Mouse (Mus musculus): ENCODE measurements around the gene Crk.
A peak's percentile ranks its signal among the peaks of the same experiment; 100 is the strongest.

Crk gene

DNA sequence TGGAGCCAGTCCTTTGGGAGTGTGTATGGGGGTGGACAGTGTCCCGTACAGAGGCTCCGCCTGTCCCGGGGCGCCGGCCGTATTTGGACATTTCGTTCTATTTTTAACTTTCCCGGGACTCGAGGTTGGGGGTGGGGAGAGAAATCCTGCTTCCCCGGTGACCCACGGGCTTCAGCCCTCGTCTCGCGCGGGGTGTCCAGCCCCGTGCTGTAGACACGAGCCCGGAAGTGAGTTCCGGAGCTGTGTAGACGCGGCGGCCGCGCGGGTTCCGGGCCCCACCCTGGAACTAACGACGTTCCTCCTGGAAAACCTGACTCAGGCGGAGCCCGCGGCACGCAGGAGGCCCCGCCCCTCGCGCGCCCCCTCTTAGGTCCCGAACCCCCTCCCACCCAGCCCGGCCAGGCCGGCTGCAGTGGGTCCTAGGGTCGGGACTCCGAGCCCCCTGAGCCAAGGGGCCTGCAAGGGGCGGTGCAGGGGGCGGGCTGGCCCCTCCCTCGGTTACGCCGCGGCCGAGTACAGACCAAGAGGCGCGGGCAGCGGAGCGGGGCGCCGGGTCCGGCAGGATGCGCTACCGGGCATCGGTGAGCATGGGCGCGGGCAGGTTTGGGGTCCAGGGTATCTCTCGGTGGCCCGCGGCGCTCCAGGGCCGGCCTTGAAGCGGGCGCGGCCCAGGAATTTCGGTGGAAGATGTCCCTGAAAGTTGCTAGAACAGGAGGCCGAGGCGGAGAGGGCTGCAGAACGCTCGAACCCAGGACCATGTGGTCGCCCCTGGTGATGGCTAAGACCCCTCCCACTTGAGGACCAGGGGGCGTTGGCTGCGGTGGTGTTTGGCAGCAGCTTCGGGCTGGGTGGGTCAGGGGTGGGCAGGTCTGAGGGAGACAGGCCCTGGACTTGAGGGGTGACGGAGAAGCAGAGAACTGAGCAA, 23.2 kb upstream of the Crk start:
- peak; percentile 89 for DNase-seq

DNA sequence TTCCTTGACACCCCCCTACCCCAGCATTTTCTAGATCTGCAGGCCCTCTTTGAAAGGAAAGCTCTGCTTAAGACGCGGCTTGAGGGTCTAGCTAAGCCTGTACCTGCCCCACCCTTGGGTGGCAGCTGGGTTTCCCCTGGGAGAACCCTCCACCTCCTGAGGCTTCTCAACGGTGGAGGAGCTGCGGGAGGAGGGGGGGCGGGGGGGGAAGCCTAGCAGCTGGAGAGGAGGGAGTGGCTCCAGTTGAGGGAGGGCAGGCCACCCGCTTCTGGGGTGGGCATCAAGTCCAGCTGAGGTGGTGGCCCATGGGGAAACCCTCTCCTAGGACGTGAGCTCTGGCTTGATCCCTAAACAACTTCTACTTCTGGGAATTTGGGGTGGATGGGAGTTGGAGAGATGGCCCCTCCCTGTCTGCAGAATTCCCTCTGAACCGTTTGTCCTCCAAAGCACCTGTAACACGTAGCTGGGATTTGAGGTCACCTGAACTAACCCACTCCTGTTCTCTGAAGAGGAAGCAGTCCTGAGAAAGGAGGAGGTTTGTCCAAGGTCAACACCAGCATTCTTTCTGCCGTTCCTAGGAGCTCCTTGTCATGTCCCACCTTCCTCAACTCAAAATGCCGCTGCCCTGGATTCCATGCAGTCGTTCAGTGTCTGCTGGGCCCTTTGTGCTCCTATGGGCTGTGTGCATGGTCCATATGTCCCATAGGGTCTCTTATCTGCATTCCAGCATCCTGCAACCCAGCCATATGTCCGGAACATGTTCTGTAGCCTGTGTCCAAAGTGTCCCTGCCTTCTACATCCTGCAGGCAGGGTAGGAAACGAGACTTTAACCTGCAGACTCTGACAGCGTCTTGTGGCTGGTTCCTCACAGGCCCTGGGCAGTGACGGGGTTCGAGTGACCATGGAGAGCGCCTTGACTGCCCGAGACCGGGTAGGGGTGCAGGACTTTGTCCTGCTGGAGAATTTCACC, 22.2 kb upstream of the Crk start:
- DNase-seq: peak; percentile 24

DNA sequence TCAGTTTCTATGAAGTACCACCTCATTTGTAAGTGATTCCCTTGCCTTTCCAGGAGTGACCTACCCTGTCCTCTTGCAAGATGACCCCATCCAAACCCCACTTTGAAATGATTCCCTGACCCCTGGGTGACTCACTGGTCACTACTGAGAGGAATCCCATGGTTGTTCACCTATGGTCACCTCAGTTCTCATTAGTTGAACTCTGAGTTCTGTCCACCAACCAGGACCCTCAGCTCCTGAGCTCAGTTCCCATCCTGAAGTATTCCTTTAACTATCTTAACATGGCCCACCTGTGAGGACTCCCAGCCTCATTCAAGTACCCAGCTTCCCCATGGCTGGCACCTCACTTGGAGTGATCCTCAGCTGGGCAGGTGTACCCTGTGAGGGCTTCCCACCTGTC, 21.2 kb upstream of the Crk start:
- DNase-seq: no peak

DNA sequence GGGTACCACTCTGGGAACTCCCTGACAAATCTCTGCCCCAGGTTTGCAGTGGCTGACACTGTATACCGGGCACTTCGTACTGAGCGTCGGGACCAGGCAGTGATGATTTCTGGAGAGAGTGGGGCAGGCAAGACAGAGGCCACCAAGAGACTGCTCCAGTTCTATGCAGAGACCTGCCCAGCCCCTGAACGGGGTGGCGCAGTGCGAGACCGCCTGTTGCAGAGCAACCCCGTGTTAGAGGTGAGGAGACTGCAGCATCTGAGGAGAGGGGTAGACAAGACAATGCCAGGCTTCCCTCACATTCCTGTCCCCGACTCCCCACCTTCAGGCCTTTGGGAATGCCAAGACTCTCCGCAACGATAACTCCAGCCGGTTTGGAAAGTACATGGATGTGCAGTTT, 20.7 kb upstream of the Crk start:
- DNase-seq: no peak

DNA sequence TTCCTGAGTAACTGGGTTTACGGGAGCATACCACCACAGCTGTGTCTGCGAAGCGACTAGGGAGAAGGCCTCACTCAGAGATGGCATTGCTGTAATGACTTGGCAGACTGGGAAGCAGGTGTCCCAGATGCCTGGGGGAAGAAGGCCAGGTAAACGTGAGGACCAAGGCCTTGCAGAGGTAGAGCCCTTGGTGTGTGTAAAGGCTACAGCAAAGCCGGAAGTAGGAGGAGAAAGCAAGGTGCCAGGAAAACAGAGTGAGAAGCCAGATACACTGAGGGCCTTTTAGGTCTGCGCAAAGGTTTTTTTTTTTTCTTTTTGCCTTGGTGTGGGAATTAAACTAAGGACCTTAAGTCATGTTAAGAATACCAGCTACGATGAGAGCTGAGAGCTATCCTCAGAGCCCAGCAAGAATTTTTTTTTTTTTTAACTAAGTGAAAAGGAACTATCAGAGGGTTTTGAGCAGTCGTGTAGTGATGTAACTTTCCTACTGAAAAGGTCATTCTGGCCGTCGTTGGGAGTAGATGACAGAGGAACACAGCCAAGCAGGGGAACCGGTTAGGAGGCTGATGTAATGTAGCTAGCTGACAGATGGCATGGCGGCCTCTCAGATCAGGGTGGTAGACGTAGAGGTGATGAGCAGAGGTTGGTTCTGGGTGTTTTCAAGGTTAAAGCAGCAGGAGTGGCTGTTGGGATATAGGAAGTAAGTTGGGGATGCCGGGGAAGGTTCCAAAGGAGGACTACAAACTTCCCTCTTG, 19.9 kb upstream of the Crk start:
- DNase-seq: no peak

DNA sequence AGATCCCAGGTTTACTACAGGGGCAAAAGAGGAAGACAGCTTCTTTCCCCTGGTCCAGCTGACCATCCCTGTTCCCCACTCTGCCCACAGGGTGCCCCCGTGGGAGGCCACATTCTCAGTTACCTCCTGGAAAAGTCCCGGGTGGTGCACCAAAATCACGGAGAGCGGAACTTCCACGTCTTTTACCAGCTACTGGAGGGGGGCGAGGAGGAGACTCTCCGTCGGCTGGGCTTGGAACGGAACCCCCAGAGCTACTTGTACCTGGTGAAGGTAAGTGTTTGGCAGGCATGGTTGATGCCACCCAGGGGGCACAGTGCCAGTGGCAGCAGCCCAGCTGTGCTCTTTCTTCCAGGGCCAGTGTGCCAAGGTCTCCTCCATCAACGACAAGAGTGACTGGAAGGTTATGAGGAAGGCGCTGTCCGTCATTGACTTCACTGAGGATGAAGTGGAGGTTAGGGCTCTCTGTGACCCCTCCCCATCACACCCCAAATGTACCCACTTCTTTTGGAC, 18.9 kb upstream of the Crk start:
- no peak for DNase-seq

DNA sequence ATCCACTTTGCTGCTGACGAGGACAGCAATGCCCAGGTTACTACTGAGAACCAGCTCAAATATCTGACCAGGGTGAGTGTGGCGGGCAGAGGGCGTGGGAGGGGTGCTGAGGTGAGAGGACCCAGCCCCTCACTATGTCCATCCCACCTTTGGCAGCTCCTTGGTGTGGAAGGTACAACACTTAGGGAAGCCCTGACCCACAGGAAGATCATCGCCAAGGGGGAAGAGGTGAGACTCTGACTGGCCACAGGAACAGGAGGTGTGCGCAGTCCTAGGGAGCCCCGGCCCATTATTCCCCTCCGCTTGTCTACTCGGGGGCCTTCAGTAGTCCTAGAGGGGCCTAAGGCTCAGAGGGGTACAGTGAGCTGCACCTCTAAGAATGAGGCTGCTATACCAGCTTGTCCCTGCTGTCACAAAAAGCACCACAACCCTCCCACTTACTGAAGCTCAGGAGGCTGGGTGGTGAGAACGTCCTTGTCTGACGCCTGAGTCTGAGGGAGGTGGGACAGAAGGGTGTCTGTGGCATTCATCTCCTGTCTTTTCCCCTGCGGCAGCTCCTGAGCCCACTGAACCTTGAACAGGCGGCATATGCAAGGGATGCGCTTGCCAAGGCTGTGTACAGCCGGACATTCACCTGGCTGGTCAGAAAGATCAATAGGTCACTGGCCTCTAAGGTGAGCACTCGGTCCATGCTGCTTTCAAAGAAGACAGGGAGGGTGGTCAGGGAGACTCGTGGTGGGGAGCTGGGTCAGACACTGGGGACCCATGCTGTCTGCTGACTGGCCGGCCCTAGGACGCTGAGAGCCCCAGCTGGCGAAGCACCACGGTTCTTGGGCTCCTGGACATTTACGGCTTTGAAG, 17.9 kb upstream of the Crk start:
- no peak for DNase-seq

DNA sequence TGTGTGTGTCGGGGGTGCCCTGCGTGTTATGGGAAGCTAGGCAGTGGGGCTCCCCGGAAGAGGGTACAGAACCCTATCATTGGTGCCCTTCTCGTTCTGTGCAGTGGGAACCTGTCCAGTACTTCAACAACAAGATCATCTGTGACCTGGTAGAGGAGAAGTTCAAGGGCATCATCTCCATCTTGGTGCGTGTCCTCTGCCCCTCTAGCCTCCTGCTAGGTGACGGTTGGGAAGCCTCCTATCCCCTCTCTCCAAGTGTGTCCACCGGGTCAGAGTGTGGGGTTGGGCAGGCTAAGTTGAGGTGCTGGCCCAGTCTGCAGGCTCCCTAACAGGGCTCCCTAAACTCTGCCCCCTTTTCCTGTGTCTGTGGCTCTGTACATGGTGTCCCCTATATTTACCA, 16.9 kb upstream of the Crk start:
- DNase-seq: no peak

DNA sequence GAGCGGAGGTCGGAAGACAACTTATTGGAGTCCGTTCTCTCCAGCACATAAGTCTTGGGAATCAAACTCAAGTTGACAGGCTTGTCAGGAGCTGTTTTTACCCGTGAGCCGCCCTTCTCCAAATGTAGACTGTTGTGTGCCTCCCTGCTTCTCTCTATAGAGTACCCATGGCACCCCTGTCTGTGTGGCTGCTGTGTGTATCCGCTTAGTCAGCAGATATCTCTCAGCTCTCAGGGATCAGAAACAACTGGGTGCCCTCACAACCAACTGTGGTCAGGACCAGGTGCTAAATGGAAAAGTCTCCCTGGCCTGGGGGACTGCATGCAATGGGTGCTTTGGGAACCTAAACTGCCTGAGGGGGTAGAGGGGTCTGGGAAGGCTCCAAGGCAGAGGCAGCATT, 12.8 kb upstream of the Crk start:
- no peak for DNase-seq

DNA sequence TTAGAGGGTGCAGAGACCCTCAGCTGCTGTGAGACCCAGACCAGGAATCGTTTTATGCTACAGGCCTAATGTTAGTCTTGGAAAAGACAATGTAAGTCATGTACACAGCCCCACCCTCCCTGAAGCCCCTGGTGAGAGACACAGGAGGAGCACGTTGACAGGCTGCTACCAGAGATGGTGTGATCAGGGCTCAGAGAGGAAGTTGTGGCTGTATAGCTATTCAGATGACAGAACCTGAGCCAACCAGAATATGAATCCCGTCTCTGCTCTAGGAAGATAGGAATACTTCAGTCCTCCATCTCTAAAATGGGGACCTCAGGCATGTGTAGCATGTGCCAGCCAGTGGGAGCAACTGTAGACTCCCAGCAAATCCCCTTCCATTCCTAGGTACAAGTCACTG, 10.4 kb upstream of the Crk start:
- no peak for DNase-seq

DNA sequence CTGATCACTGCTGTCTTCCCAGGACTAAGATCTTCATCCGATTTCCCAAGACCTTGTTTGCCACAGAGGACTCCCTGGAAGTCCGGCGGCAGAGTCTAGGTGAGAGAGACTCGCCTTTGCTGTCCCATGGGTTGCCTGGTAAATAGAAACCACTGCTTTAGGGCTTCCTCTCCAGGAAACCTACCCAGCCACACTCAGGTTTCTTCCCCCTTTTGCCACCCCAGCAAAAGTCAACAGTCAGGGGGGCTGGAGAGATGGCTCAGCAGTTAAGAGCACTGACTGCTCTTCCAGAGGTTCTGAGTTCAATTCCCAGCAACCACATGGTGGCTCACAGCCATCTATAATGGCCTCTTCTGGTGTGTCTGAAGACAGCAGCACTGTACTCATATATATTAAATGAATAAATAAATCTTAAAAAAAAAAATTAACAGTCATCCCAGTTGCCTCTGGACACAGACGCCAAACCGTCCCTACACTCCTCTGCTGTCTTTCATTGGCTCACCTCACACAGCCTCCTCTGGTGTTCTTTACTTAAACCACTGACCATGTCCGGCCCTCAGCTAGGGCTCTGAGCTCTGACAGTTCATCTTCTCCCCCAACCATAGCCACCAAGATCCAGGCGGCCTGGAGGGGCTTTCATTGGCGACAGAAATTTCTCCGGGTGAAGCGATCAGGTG, 9.7 kb upstream of the Crk start:
- no peak for DNase-seq

DNA sequence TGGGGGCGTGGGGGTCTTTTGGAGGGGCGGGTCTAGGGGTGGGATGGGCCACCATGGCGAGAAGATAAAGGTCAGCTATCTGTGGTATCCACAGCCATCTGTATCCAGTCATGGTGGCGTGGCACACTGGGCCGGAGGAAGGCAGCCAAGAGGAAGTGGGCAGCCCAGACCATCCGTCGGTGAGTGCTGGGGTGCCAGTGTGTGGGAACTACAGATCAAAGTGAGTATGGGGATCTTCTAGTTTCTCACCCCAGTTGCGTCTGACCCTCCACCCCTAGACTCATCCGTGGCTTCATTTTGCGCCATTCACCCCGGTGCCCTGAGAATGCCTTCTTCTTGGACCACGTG, 9.2 kb upstream of the Crk start:
- no peak for DNase-seq

DNA sequence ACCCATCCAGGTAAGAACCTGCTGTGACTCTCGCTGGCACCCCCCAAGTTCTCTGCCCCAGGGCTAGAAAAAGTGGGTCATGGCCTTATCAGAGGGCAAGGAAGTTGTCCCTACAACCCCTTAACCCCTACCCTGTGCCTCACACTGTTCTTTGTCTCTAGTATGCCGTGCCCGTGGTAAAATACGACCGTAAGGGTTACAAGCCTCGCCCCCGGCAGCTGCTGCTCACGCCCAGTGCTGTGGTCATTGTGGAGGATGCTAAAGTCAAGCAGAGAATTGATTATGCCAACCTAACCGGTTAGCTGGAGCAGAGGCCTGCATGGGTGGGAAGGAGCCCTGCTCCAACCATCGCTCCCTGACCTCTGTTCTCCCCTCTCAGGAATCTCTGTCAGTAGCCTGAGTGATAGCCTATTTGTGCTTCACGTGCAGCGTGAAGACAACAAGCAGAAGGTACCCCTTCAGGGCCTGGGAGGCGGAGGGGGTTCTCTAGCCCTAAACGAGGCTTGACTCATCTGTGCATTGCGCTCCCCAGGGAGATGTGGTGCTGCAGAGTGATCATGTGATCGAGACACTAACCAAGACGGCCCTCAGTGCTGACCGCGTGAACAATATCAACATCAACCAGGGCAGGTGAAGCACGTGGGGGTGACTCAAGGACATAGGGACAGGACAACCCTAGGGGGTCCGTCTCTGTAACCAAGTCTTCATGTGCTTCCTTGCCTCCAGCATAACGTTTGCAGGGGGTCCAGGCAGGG, 7.5 kb upstream of the Crk start:
- DNase-seq: no peak

DNA sequence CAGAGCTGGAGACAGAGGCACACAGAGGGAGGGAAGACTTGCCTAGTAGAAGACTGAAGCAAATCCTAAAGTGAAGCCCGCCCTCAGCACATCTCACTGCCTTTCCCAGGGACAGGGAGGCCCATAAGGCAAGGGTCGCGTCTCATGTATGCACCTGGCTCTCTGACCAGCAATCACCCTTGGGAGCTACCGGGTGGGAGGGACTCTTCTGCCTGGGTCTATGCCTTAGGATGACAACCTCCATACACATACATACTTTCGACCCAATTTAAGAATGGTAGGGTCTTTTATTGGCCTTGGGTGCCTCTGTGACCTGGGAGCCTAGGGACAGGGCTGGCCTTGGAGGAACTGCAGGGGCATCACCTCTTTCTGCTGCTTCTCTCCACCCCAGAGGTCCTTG, 5.6 kb upstream of the Crk start:
- no peak for DNase-seq

DNA sequence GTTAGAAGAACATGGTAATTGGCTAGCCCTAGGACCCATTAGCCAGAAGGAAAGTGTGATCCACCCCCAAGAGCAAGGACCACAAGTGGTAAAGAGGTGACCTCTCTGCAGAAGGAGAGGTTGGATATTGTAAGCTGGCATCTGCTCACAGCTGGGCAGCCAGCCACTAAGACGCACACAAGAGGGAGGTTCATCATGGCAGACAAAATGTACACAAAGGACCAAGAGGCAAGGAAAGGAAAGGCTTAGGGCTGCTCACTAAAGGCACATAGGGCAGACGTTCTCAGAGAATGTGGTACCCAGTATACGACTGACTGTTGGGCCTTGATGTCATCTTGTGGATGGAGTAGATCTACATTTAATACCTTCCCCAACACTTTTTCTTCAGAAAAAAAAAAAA, 4.2 kb upstream of the Crk start:
- DNase-seq: no peak

DNA sequence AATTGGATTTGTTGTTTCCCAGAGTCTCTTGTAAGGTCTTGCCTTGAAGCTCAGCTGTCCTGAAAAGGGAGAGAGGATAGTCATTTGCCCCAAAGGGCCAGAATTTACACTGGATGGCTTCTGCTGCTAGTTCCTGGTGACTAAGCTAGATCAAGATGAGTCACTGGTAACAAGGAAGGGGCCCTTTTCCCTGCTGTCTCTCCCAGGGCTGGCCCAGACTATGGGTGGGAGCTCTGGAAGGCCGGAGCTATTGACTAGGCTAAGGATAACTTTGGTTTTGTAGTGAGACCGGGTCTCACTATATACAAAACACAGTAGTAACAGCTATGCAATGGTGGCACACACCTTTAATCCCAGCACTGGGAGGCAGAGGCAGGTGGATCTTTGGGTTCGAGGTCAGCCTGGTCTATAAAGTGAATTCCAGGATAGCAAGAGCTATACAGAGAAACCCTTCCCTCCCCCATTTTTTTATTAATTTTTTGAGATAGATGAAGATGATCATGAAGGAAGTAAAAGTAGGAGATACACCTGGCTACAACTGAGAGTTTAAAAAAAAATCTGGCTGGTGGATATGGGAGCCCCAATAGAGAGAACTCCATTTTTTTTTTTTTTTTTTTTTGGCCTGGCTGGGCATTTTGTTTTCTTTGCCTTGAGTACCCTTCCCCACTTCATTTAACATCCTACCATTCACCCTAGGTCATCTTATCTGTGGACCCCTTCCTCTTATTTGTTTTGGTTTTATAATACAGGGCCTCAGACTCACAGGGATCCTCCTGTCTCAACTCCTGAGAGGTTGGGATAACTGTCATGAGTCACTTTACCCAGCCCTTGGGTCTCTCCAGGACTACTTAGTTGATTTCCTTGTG, 945 bp upstream of the Crk start:
- DNase-seq: no peak

DNA sequence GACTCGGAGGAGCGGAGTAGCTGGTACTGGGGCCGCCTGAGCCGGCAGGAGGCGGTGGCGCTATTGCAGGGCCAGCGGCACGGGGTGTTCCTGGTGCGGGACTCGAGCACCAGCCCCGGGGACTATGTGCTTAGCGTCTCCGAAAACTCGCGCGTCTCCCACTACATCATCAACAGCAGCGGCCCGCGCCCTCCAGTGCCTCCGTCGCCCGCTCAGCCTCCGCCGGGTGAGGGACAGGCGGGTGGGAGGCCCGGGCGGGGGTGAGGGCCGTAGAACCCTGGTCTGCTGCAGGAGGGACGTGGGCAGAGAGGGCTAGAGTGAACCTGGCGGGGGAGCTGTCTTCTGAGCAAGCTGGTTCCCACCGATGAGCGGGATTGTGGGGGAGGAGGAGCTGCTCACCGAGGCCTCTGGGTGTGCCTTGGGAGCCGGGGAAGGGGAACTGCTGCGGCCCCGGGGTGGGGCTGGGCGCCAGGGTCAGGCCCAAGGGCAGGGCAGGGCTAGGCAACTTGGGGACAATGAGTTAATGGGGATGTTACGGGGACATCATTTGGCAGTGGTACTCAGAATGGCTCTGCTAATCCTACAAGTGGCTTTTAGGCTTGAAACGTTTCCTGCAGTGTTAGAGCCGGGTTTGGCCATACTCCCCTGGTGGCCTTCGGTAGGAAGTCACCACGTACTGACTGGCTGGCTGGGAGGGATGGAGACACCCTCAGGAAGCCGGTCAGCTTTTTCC, 546 bp downstream of the Crk start:
- DNase-seq: peak; percentile 76

DNA sequence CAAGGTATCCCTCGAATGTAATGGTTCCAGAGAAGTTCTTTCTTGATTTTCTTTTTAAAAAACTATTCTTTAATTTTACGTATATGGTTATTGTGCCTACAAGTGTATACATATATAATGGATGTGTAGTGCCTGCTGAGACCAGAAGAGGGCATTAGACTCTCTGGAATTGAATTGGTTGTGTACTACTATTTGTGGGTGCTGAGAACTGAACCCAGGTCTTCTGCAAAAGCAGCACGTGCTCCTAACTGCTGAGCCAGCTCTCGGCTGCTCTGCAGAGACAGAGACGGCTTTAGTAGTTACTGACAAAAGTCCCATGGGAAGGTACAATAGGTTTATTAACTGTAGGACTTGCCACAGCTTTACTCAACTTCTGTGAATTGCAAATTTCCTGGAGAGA, 5.4 kb downstream of the Crk start:
- no peak for DNase-seq

DNA sequence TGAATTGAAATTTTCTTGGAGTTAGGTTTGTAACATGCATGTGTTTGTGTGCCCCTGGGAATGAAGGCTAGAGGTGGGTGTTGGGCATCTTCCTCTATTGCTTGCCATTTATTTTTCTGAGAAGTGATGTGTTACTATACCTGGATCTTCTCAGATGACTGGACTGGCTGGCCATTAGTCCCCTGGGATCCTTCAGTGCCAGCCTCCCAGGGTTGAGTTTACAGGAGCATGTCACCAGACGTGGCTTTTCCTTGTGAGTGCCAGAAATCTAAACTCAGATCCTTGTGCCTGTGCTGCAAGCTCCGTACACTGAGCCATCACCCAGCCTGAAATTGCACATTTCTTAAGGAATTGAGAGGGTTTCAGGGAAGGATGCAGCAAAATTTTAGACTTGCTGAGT, 5.9 kb downstream of the Crk start:
- no peak for DNase-seq
